Mouse (Mus musculus): ENCODE results near the gene Ube2o. TPM values are rescaled to one million over a fixed set of nuclear protein-coding genes. Genes with fewer than 3 reads are reported as not detected.

Gene Ube2o
- polyA plus RNA-seq, 1 experiment from 2014 or later, result 5.8 TPM

DNA sequence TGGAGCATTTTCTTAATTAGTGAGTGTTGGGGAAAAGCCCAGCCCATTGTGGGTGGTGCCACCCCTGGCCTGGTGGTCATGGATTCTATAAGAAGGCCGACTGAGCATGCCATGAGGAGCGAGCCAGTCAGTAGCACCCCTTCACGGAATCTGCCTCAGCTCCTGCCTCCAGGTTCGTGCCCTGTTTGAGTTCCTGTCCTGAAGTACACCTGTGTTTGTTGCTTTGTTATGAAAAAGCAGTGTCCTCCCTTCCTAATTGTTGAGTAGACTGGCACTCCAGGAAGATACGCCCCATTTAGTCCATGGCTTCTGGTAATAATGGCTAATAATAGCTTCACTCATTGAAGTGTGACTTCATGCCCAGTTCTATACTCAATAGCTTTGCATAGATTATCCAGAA, 5.1 kb upstream of the Ube2o start, which contains the start of gene Aanat:
Gene Aanat (plus strand): TSS at position 123 of the 400 bp plus-strand sequence.
- WGBS, result 61% methylated on average over 5 of the region's 5 CpGs
- Histone ChIP-seq H3K4me1 (ENCODE audit: insufficient read depth, low read length) (peaks cover 6% of the 10 kb centered on the region; the same call in 1 of the 2 replicates), H3K9me3 (ENCODE audit: low read length) (no peaks in the 10 kb centered on the region), H3K4me2 (replicated peaks; ENCODE audit: low read depth, low read length) (peak within 1 kb of the TSS; percentile 45), H3K9ac (replicated peaks; ENCODE audit: low read length) (no peak within 1 kb of the TSS), H3K4me3 (ENCODE audit: low read length) (no peak within 1 kb of the TSS; the same call in 1 of the 2 replicates), H3K27ac (ENCODE audit: low read length) (no peak within 1 kb of the TSS), H3K27me3 (ENCODE audit: insufficient read depth, low read length) (peaks cover 12% of the 10 kb centered on the region), H3K36me3 (ENCODE audit: insufficient read depth, low read length) (no peaks in the 10 kb centered on the region)
- no peak for ATAC-seq (ENCODE audit: low FRiP score, low TSS enrichment)

DNA sequence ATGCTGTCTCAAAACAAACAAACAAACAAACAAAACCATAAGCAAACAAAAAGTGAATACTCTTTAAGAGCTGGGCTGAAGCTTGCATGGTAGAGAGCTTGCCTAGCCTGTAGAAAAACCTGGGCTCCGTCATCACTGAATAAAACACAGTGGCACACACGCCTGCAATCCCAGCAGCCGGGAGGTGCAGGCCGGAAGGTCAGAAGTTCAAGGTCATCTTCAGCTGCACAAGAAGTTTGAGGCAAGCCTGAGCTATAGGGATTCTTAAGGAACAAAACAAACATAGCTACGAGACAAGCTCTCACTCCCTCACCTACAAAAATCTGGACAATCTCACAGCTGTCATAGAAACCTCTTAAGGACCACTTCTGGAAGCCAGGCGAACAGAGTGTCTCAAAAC, 4.4 kb upstream of the Ube2o start:
- H3K9ac ChIP-seq (replicated peaks; ENCODE audit: low read length), result no peak overlapping the region
- H3K4me3 ChIP-seq (ENCODE audit: low read length), result no peak overlapping the region
- no peak for ATAC-seq (ENCODE audit: low FRiP score, low TSS enrichment)
- WGBS, result 64% methylated on average over 6 of the region's 6 CpGs
- peaks cover 12% of the 10 kb centered on the region for H3K27me3 ChIP-seq (ENCODE audit: insufficient read depth, low read length)
- H3K4me2 ChIP-seq (replicated peaks; ENCODE audit: low read depth, low read length), result no peak overlapping the region
- no peaks in the 10 kb centered on the region for H3K9me3 ChIP-seq (ENCODE audit: low read length)
- peaks cover 6% of the 10 kb centered on the region; the same call in 1 of the 2 replicates for H3K4me1 ChIP-seq (ENCODE audit: insufficient read depth, low read length)
- H3K36me3 ChIP-seq (ENCODE audit: insufficient read depth, low read length), result no peaks in the 10 kb centered on the region
- no peak overlapping the region for H3K27ac ChIP-seq (ENCODE audit: low read length)

DNA sequence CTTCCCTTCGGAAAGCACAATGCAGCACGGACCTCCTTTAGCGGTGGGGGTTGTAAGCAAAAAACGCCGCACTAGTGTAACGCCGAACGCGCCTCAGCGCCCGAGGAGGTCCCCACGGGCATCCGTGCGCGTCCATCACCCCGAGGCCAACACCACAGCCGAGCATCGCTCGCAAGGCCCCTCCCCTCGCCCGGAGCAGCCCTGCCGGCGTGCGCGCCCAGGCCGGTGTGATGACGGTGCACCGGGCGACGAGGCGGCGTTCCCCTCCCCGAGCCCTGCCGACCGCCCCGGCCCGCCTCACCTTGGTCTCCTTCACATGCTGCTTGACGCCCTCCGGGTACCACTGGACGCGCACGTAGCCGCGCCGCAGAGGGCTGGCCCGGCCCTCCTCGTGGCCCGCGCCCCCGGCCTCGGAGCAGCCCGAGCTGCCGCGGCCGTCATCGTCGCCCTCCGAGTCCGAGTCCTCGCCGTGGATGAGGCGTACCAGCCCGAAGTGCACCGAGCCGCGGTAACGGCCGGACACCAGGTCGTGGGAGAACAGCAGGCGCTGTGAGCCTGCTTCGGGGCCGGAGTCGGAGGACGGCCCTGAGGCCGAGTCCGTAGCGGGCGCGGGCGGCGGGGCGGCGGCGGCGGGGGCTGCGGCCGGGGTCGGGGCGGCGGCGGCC, 404 bp downstream of the Ube2o start:
- H3K9ac ChIP-seq (replicated peaks; ENCODE audit: low read length), result peak overlapping the region; percentile 93
- no peaks in the 10 kb centered on the region for H3K27me3 ChIP-seq (ENCODE audit: insufficient read depth, low read length)
- no peaks in the 10 kb centered on the region for H3K9me3 ChIP-seq (ENCODE audit: low read length)
- no peaks in the 10 kb centered on the region for H3K36me3 ChIP-seq (ENCODE audit: insufficient read depth, low read length)
- ATAC-seq (ENCODE audit: low FRiP score, low TSS enrichment), result peak; percentile 83
- under 1% methylated on average over 81 of the region's 91 CpGs for WGBS
- H3K4me3 ChIP-seq (ENCODE audit: low read length), result peak overlapping the region; percentile 94
- peaks cover 12% of the 10 kb centered on the region for H3K4me1 ChIP-seq (ENCODE audit: insufficient read depth, low read length)
- peak overlapping the region; percentile 91 for H3K4me2 ChIP-seq (replicated peaks; ENCODE audit: low read depth, low read length)
- peak overlapping the region; percentile 72 for H3K27ac ChIP-seq (ENCODE audit: low read length)

DNA sequence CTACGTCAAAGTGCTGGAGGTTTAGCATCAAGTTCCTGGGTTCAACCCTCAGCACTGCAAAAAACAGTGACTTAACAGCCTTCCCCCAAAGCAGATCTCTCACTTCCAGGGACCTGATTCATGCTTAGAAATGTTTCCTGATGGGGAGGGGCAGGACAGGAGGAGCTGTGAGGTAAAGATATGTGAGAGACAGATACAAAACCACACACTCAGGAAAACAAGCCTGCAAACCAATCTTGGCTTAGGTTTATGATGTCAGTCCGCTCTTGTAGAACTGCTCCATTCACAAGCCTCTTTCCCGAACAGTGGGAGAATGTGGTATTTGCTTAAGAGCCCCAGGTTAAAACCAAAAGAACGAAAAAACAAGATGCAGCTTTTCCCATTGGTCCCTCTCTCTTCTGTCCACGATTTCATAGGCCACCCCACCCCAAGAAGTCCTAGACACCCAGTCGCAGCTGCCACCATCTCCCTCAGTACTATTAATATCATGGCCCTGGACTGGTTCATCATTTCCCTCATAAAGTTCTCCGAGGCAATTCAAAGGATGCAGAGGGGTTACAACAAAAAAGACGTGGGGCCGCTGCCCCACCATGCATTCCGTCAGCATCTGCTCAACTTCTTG, 1.1 kb downstream of the Ube2o start:
- 23% methylated on average over 10 of the region's 10 CpGs for WGBS
- H3K9me3 ChIP-seq (ENCODE audit: low read length), result no peaks in the 10 kb centered on the region
- H3K4me3 ChIP-seq (ENCODE audit: low read length), result peak overlapping the region; percentile 94
- no peaks in the 10 kb centered on the region for H3K27me3 ChIP-seq (ENCODE audit: insufficient read depth, low read length)
- ATAC-seq (ENCODE audit: low FRiP score, low TSS enrichment), result no peak
- H3K27ac ChIP-seq (ENCODE audit: low read length), result no peak overlapping the region
- H3K9ac ChIP-seq (replicated peaks; ENCODE audit: low read length), result peak overlapping the region; percentile 93
- H3K36me3 ChIP-seq (ENCODE audit: insufficient read depth, low read length), result no peaks in the 10 kb centered on the region
- peak overlapping the region; percentile 91 for H3K4me2 ChIP-seq (replicated peaks; ENCODE audit: low read depth, low read length)
- peaks cover 12% of the 10 kb centered on the region for H3K4me1 ChIP-seq (ENCODE audit: insufficient read depth, low read length)

DNA sequence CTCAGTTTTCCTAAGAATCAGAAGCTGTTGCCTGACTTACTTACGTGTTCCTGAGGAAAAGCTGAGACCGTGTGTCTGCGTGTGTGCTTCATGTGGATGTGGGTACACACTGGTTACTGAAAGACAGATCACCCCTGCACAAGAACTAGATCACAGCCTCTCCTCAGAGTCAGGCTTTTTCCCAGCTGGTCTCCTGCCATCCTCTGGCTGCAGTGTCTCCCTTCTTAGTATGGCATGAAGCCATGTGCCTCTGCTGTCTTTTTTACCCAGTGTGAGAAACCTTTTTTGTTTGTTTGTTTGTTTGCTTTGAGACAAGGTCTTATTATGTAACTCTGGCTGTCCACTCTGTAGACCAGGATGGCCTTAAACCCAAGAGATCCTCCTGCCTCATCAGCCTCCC, 2.0 kb downstream of the Ube2o start:
- no peak for ATAC-seq (ENCODE audit: low FRiP score, low TSS enrichment)
- Histone ChIP-seq H3K4me2 (replicated peaks; ENCODE audit: low read depth, low read length) (no peak overlapping the region), H3K27ac (ENCODE audit: low read length) (no peak overlapping the region), H3K36me3 (ENCODE audit: insufficient read depth, low read length) (no peaks in the 10 kb centered on the region), H3K4me1 (ENCODE audit: insufficient read depth, low read length) (peaks cover 17% of the 10 kb centered on the region), H3K9ac (replicated peaks; ENCODE audit: low read length) (no peak overlapping the region), H3K9me3 (ENCODE audit: low read length) (no peaks in the 10 kb centered on the region), H3K4me3 (ENCODE audit: low read length) (no peak overlapping the region), H3K27me3 (ENCODE audit: insufficient read depth, low read length) (no peaks in the 10 kb centered on the region)
- 93% methylated on average over 3 of the region's 3 CpGs for WGBS

DNA sequence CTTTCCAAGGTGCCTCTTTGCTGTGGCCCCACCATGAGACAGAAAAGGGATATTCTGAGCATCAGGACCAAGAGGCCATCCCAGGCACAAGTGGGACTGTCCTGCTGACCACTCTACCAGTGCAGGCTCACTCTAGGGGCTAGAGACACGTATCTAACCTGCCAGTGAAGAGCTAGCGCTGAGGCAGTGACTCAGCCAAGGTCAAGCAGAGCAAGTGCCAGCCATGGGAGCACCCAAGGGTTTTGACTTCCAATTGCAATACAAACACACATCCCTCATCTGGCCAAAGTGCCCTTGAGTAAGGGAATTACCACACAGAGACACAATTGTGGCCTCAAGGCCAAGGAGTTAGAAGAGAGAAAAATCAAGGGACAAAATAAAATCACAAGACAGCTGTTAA, 5.9 kb downstream of the Ube2o start:
- Histone ChIP-seq H3K36me3 (ENCODE audit: insufficient read depth, low read length) (no peaks in the 10 kb centered on the region), H3K4me1 (ENCODE audit: insufficient read depth, low read length) (peaks cover 37% of the 10 kb centered on the region), H3K27me3 (ENCODE audit: insufficient read depth, low read length) (no peaks in the 10 kb centered on the region), H3K4me3 (ENCODE audit: low read length) (no peak overlapping the region), H3K9me3 (ENCODE audit: low read length) (no peaks in the 10 kb centered on the region), H3K27ac (ENCODE audit: low read length) (no peak overlapping the region), H3K4me2 (replicated peaks; ENCODE audit: low read depth, low read length) (no peak overlapping the region), H3K9ac (replicated peaks; ENCODE audit: low read length) (no peak overlapping the region)
- 74% methylated on average over 2 of the region's 2 CpGs for WGBS
- no peak for ATAC-seq (ENCODE audit: low FRiP score, low TSS enrichment)

DNA sequence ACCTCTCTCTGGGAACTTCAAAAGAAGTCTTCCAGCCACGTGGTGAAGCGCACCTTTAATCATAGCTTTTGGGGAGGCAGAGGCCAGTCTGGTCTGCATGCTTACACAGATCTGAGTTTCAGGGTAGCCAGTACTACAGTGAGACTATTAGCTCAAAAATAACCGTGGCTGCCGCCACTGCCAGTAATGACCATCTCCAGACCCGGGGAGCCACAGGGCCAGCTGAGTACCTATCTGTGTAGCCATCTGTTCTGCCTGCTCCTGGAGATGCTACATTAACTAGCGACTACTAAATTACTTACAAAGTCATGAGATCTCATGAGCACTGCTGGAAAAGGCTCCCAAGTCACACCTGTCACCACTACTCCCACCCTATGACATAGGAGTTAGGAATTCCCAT, 6.3 kb downstream of the Ube2o start:
- Histone ChIP-seq H3K9me3 (ENCODE audit: low read length) (no peaks in the 10 kb centered on the region), H3K27ac (ENCODE audit: low read length) (no peak overlapping the region), H3K27me3 (ENCODE audit: insufficient read depth, low read length) (no peaks in the 10 kb centered on the region), H3K36me3 (ENCODE audit: insufficient read depth, low read length) (no peaks in the 10 kb centered on the region), H3K4me1 (ENCODE audit: insufficient read depth, low read length) (peaks cover 33% of the 10 kb centered on the region), H3K4me2 (replicated peaks; ENCODE audit: low read depth, low read length) (no peak overlapping the region), H3K9ac (replicated peaks; ENCODE audit: low read length) (no peak overlapping the region), H3K4me3 (ENCODE audit: low read length) (no peak overlapping the region)
- 60% methylated on average over 6 of the region's 6 CpGs for WGBS
- no peak for ATAC-seq (ENCODE audit: low FRiP score, low TSS enrichment)

DNA sequence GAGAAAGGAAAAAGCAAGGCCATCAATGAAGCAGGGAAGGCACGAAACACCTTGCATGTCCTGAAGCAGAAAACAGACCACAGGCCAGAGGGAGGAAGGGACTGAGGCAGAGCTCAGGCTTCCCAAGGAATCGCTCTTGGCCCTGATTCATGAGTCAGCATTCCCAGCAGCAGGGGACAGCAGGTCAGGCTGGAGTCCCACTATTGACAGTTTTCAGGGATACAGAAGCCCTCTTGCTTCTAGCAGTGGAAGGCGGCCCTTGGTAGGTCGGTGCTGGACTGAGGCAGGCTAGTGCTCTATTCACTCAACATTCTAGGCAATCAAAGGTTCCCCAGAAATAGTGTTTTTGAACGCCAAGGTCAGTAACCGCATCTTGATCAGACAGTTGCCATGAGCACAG, 6.8 kb downstream of the Ube2o start:
- no peaks in the 10 kb centered on the region for H3K9me3 ChIP-seq (ENCODE audit: low read length)
- H3K4me2 ChIP-seq (replicated peaks; ENCODE audit: low read depth, low read length), result no peak overlapping the region
- H3K36me3 ChIP-seq (ENCODE audit: insufficient read depth, low read length), result no peaks in the 10 kb centered on the region
- H3K27me3 ChIP-seq (ENCODE audit: insufficient read depth, low read length), result no peaks in the 10 kb centered on the region
- WGBS, result 58% methylated on average over 6 of the region's 6 CpGs
- peaks cover 32% of the 10 kb centered on the region for H3K4me1 ChIP-seq (ENCODE audit: insufficient read depth, low read length)
- no peak overlapping the region for H3K4me3 ChIP-seq (ENCODE audit: low read length)
- no peak overlapping the region for H3K27ac ChIP-seq (ENCODE audit: low read length)
- ATAC-seq (ENCODE audit: low FRiP score, low TSS enrichment), result no peak
- no peak overlapping the region for H3K9ac ChIP-seq (replicated peaks; ENCODE audit: low read length)

DNA sequence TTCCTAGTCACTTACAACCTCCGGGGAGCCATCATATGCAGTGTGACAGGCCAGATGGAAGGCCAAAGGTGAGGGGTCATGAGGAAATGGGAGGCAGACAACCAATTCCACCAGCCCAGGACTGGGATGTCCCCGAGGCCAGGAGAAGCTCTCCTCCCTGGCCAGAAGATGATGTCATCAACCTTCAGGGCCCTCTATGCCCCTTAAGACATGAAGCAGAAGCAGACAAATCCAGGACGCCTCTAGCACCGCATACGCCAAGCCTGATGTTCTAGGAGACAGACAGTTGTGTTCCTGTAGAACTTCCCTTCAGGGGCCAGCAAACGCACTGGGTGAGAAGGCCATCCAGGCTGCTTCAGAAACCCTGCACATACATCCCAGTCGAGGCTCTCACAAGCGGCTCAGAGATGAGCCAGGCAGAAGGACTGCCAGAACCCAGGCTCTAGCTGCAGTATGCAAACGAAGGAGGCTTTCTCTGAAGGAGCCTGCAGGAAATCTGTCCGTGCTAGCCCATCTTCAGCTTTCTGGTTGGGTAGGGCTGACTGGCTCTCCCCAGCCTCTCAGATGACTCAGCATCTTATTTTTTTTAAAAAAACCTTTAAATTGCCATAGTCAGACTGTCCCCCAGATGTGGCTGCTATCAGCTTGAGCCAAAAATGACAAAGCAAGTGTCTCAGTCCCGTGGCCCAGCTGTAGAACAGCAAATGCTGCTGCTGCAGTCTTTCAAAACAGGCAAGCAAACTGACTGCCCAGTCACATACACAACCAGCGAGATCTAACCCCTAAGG, 8.3 kb downstream of the Ube2o start:
- H3K27me3 ChIP-seq (ENCODE audit: insufficient read depth, low read length), result no peaks in the 10 kb centered on the region
- peaks cover 32% of the 10 kb centered on the region for H3K4me1 ChIP-seq (ENCODE audit: insufficient read depth, low read length)
- H3K36me3 ChIP-seq (ENCODE audit: insufficient read depth, low read length), result no peaks in the 10 kb centered on the region
- no peak overlapping the region for H3K9ac ChIP-seq (replicated peaks; ENCODE audit: low read length)
- H3K9me3 ChIP-seq (ENCODE audit: low read length), result no peaks in the 10 kb centered on the region
- ATAC-seq (ENCODE audit: low FRiP score, low TSS enrichment), result peak; percentile 49; the same call in 1 of the 2 replicates
- WGBS, result 50% methylated on average over 12 of the region's 12 CpGs
- H3K4me2 ChIP-seq (replicated peaks; ENCODE audit: low read depth, low read length), result no peak overlapping the region
- H3K27ac ChIP-seq (ENCODE audit: low read length), result no peak overlapping the region
- no peak overlapping the region for H3K4me3 ChIP-seq (ENCODE audit: low read length)

All from kidney, embryonic 16.5 days (tissue).